Mouse (Mus musculus): Measurements from ENCODE around the gene Ftl1.

DNA sequence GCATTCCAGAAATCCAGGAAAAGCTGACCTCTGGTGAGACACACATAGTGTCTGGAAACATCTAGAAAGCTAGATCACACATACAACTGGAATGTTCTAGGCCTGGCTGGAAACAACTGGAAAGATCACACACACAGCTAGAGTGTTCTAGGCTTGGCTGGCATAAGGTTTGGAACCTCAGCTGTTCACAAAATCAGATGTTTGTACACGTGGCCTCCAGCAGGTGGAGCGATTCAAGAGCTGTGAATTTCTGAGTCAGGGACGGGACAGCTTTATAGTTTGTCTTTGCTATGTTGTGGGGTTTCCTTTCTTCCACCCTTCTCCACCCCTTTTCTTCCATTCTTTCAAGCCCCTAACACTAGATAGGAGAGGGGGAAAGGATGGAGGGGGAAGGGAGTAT is 17.3 kb upstream of the Ftl1 start:
- no peak for TF ChIP-seq EP300 (IDR thresholded peaks at IDR 0.05; ENCODE audit: low read depth in 1 of 2, low read length in 2 of 2)
- peak; percentile 91 for TF ChIP-seq MAX (IDR thresholded peaks at IDR 0.05; ENCODE audit: low read length)
- TF ChIP-seq SIN3A (IDR thresholded peaks at IDR 0.05; ENCODE audit: low read length) = peak; percentile 71
- TF ChIP-seq POLR2AphosphoS2 (IDR thresholded peaks at IDR 0.05; ENCODE audit: low read length) = no peak
- peak; percentile 65 to 85 (median 74) for TF ChIP-seq CTCF (IDR thresholded peaks at IDR 0.05 in 2 of 3, conservative IDR thresholded peaks at IDR 0.05 in 1 of 3; ENCODE audit: control insufficient read depth in 1 of 3, insufficient read depth in 1 of 3, low read depth in 2 of 3, low read length in 3 of 3, poor library complexity in 1 of 3, severe bottlenecking in 1 of 3)
- no peak for TF ChIP-seq POLR2A (IDR thresholded peaks at IDR 0.05; ENCODE audit: control insufficient read depth in 1 of 2, insufficient read depth in 1 of 2, low read depth in 1 of 2, low read length in 2 of 2, poor library complexity in 1 of 2)
